Comparison of ENCODE assay signal across 11 mouse cellular contexts in genomic region chr10:118810908-118811711, GRCm38 (mm10). TPM values are rescaled to one million over a fixed set of nuclear protein-coding genes. Genes with fewer than 3 reads are reported as not detected.
DNase-seq lines count a peak whose midpoint lies in the region; ATAC-seq lines count a peak whose summit lies in the region.
"Had no signal": no experiment of that assay in that cellular context is flagged by ENCODE, and none has a peak within 500 bp of the region (broad histone marks: within the 10 kb centered on the region; RNA-seq: fewer than 3 reads in every experiment).

No protein-coding gene starts in this region.

- DNase-seq in layer of hippocampus, adult 11-12 months (ENCODE audit: low spot score) = peak; percentile 39
- no peak for DNase-seq in layer of hippocampus, postnatal 14 days (ENCODE audit: low spot score in 2 of 2)
- DNase-seq in kidney, postnatal 25 days = peak; percentile 53 to 69
- no peak for DNase-seq in urinary bladder, postnatal 10 days (ENCODE audit: low spot score)
- DNase-seq in cerebellum, adult 8-10 months = no peak
- DNase-seq: thymus, postnatal 25 days had no signal

- H3K4me2 ChIP-seq in heart, embryonic 12.5 days = peak overlapping the region; percentile 40
- H3K4me2 ChIP-seq: embryonic facial prominence, embryonic 15.5 days had no signal

- H3K4me1 ChIP-seq in heart, embryonic 12.5 days (replicated peaks) = peaks cover 18% of the 10 kb centered on the region

- H3K27ac ChIP-seq in heart, embryonic 12.5 days (ENCODE audit: poor library complexity, severe bottlenecking) = no peak overlapping the region
- H3K27ac ChIP-seq: embryonic facial prominence, embryonic 15.5 days had no signal

- no peak overlapping the region for H3K4me3 ChIP-seq in heart, embryonic 12.5 days
- H3K4me3 ChIP-seq: embryonic facial prominence, embryonic 15.5 days had no signal

- no peak overlapping the region for H3K9ac ChIP-seq in heart, embryonic 12.5 days
- H3K9ac ChIP-seq: embryonic facial prominence, embryonic 15.5 days had no signal

- peak; percentile 63; the same call in 1 of the 2 replicates for ATAC-seq in heart, embryonic 12.5 days (ENCODE audit: insufficient number of reproducible peaks, low FRiP score)
- ATAC-seq in monocyte, adult 5-6 weeks (replicated peaks; ENCODE audit: insufficient number of reproducible peaks, low FRiP score, low TSS enrichment, poor library complexity, severe bottlenecking) = peak; percentile 66
- ATAC-seq in erythroblast, adult 5-6 weeks (replicated peaks; ENCODE audit: low FRiP score, poor library complexity, severe bottlenecking) = no peak

- no peaks in the 10 kb centered on the region for H3K36me3 ChIP-seq in heart, embryonic 12.5 days
- H3K36me3 ChIP-seq: embryonic facial prominence, embryonic 15.5 days; G1E had no signal

- WGBS in heart, embryonic 12.5 days = 34% methylated on average over 16 of the region's 16 CpGs

- no peaks in the 10 kb centered on the region for H3K9me3 ChIP-seq in heart, embryonic 12.5 days (replicated peaks)
- H3K9me3 ChIP-seq: embryonic facial prominence, embryonic 15.5 days had no signal

- no peaks in the 10 kb centered on the region for H3K27me3 ChIP-seq in heart, embryonic 12.5 days (replicated peaks)
- H3K27me3 ChIP-seq: embryonic facial prominence, embryonic 15.5 days had no signal

RNA-seq across cellular contexts. Expression of gene Dyrk2, which starts 58.9 kb away (rescaled TPM):
- total RNA-seq in layer of hippocampus, postnatal 14 days (2021) = 10 to 100 TPM; 65.0 TPM
- polyA plus RNA-seq in heart, embryonic 12.5 days (2016; fragmentation: Nextera tagmentation; extraction: Ambion mirVana) = 13.3 and 14.6 TPM in 2 replicates
- total RNA-seq in monocyte, adult 5-6 weeks (2017) = 54.2 to 64.6 TPM (median 61.5 TPM) in 3 replicates
- total RNA-seq in erythroblast, adult 5-6 weeks (2015; ENCODE audit: low replicate concordance) = 4.8 and 6.7 TPM in 2 replicates
- total RNA-seq in erythroblast, adult 5-6 weeks (2017; ENCODE audit: low replicate concordance) = 2.6 and 8.9 TPM in 2 replicates

Comparison
In these comparisons a context has a peak if more than half of its experiments do, and no peak if none do; other contexts are left out.
1. DNase-seq: peak in layer of hippocampus, adult 11-12 months (single experiment) and kidney, postnatal 25 days (2 of 2); none in layer of hippocampus, postnatal 14 days (0 of 2), urinary bladder, postnatal 10 days (single experiment) and cerebellum, adult 8-10 months (single experiment).